Mouse (Mus musculus): ENCODE results near the gene Gm3336. TPM values are rescaled to one million over a fixed set of nuclear protein-coding genes. Genes with fewer than 3 reads are reported as not detected.

The Gm3336 gene
- polyA plus RNA-seq, 1 experiment = not detected

DNA sequence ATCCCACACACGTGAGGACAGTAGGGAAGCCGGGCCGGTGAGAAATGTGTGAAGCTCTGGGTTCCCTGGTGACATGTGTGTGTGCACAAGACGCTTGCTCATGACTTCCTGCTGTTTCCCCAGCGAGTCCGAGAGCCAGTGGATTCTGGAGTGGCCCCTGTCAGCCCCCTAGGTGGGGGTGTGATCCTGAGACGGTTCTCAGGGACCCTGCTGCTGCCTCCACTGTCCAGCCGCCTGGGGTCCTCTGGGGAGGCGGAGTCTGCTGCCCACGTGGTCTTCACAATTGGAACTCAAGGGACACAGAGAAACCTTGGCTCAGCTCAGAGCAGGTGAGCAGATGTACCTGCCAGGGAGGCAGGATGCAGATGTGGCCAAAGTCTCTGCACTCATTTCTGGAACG, 8.4 kb downstream of the Gm3336 start:
- H3K27ac ChIP-seq (ENCODE audit: control insufficient read depth, insufficient read depth, low read depth, low read length, poor library complexity) = no peak overlapping the region
- no peak for TF ChIP-seq CTCF (IDR thresholded peaks at IDR 0.05; ENCODE audit: control insufficient read depth, insufficient read depth, low read length)
- no peak for TF ChIP-seq POLR2A (IDR thresholded peaks at IDR 0.05; ENCODE audit: borderline replicate concordance, control insufficient read depth, low read depth, low read length)
- H3K4me3 ChIP-seq (replicated peaks; ENCODE audit: control insufficient read depth, low read depth, low read length) = no peak overlapping the region
- 37% methylated on average over 11 of the region's 11 CpGs for WGBS
- H3K4me1 ChIP-seq (ENCODE audit: control insufficient read depth, insufficient read depth, low read length) = peaks cover 2% of the 10 kb centered on the region; the same call in 1 of the 2 replicates

DNA sequence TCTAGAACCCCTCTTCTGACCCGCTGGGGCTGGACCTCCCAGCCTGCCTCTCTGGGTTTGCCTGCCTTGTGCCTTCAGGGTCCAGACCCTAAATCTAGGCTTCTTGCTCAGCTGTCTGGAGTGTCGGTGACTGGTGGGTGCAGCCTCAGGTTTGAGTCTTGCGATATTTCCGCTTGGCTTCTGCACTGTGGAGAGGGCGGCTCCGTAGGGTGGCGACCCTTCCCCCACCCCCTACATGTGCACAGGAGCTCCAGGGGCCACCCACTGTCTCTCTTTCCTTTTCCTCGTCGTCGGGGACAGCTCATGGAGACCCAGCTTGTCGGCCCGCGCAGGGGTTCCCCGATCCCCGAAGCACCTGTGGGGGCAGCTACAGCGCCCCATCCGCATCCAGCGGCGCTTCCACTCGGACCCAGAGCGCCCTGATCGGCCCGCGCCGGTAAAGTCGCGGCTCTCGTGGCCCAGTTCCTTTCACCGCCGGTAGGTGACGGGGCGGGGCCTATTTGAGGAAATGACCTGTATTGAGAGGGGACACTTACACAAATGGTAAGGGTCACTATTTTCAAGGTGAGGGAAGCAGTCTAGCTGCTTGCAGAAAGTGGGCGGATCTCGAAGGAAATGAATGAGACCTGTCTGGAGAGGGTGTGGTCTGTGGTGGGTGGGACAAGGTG, 11.6 kb downstream of the Gm3336 start:
- peak; percentile 27; the same call in 1 of the 2 replicates for TF ChIP-seq CTCF (IDR thresholded peaks at IDR 0.05; ENCODE audit: control insufficient read depth, insufficient read depth, low read length)
- no peak for TF ChIP-seq POLR2A (IDR thresholded peaks at IDR 0.05; ENCODE audit: borderline replicate concordance, control insufficient read depth, low read depth, low read length)
- WGBS = 2% methylated on average over 34 of the region's 34 CpGs
- Histone ChIP-seq H3K4me1 (ENCODE audit: control insufficient read depth, insufficient read depth, low read length) (peaks cover 2% of the 10 kb centered on the region; the same call in 1 of the 2 replicates), H3K4me3 (replicated peaks; ENCODE audit: control insufficient read depth, low read depth, low read length) (no peak overlapping the region), H3K27ac (ENCODE audit: control insufficient read depth, insufficient read depth, low read depth, low read length, poor library complexity) (0 out of 2 replicates have a peak overlapping the region, but pooled peaks have one; percentile 22)

DNA sequence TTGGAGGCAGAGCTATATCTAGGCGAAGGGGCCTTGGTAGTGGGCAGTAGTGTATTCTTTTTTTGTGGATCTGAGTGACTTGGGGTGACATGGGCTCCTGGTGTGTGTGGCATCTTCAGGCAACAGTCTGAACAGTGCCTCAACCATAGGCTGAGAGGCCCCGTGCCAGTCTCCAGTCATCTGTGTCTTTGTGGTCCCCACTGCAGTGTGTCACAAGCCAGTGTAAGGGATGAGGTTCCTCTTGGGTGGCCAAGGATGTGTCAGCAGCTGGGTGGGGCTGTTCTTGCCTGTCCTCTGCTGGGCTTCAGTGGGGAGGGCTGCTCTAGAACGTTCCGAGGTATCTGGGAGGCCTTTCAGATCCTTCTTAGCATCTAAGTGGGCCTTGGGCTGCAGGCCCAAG, 12.6 kb downstream of the Gm3336 start:
- TF ChIP-seq CTCF (IDR thresholded peaks at IDR 0.05; ENCODE audit: control insufficient read depth, insufficient read depth, low read length) = 0 out of 2 replicates have a peak, but pooled peaks have one; percentile 10
- TF ChIP-seq POLR2A (IDR thresholded peaks at IDR 0.05; ENCODE audit: borderline replicate concordance, control insufficient read depth, low read depth, low read length) = no peak
- peaks cover 2% of the 10 kb centered on the region; the same call in 1 of the 2 replicates for H3K4me1 ChIP-seq (ENCODE audit: control insufficient read depth, insufficient read depth, low read length)
- no peak overlapping the region for H3K4me3 ChIP-seq (replicated peaks; ENCODE audit: control insufficient read depth, low read depth, low read length)
- 47% methylated on average over 4 of the region's 4 CpGs for WGBS
- H3K27ac ChIP-seq (ENCODE audit: control insufficient read depth, insufficient read depth, low read depth, low read length, poor library complexity) = peak overlapping the region; percentile 66

GRCm38 (mm10) chr8:70737705-70738104, 19.4 kb downstream of the Gm3336 start:
- 69% methylated on average over 5 of the region's 5 CpGs for WGBS
- no peak overlapping the region for H3K4me3 ChIP-seq (replicated peaks; ENCODE audit: control insufficient read depth, low read depth, low read length)
- no peaks in the 10 kb centered on the region for H3K4me1 ChIP-seq (ENCODE audit: control insufficient read depth, insufficient read depth, low read length)
- TF ChIP-seq POLR2A (IDR thresholded peaks at IDR 0.05; ENCODE audit: borderline replicate concordance, control insufficient read depth, low read depth, low read length) (no peak), CTCF (IDR thresholded peaks at IDR 0.05; ENCODE audit: control insufficient read depth, insufficient read depth, low read length) (no peak)
- no peak overlapping the region for H3K27ac ChIP-seq (ENCODE audit: control insufficient read depth, insufficient read depth, low read depth, low read length, poor library complexity)

DNA sequence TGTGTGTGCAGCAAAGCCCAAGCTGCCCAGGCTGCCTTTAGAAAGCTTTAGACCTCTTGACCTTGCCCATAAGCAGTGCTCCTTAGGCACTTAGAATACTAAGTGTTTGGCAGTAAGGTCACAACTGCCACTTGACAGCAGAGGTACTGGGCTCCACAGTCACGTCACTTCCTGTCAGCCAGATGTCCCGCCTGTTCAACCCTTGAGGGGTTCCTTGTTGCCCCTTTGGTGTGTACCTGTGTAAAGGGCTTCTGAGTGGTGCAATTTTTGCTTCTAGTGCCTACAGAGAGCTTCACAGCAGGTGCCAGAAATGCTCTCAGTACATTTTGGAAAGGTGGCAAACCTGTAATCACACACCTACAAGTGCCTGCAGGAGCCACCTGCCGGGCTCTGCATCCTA, 19.9 kb downstream of the Gm3336 start:
- Histone ChIP-seq H3K4me3 (replicated peaks; ENCODE audit: control insufficient read depth, low read depth, low read length) (no peak overlapping the region), H3K27ac (ENCODE audit: control insufficient read depth, insufficient read depth, low read depth, low read length, poor library complexity) (no peak overlapping the region), H3K4me1 (ENCODE audit: control insufficient read depth, insufficient read depth, low read length) (no peaks in the 10 kb centered on the region)
- no peak for TF ChIP-seq POLR2A (IDR thresholded peaks at IDR 0.05; ENCODE audit: borderline replicate concordance, control insufficient read depth, low read depth, low read length)
- WGBS = 36% methylated on average over 3 of the region's 3 CpGs

DNA sequence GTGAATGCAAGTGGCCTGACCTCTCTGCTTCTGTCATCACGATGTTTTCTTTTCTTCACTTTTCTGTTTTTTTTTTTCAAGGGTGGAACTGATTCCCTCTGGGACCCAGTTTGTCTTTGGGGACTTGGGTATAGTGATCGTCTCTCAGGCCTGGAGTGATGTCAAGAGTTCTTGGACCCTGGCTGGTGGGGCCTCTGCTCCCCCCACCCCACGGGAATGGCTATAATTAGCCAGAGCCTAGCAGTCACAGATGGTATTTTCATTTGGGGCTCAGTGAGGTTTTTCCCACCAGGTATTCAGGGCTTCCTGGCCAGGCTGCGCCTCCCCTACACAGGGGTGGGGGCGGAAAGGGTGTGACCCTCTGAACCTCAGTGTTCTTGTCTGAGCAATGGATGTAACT, 23.3 kb downstream of the Gm3336 start:
- TF ChIP-seq CTCF (IDR thresholded peaks at IDR 0.05; ENCODE audit: control insufficient read depth, insufficient read depth, low read length) = no peak
- TF ChIP-seq POLR2A (IDR thresholded peaks at IDR 0.05; ENCODE audit: borderline replicate concordance, control insufficient read depth, low read depth, low read length) = no peak
- no peak overlapping the region for H3K4me3 ChIP-seq (replicated peaks; ENCODE audit: control insufficient read depth, low read depth, low read length)
- WGBS = 59% methylated on average over 5 of the region's 5 CpGs

DNA sequence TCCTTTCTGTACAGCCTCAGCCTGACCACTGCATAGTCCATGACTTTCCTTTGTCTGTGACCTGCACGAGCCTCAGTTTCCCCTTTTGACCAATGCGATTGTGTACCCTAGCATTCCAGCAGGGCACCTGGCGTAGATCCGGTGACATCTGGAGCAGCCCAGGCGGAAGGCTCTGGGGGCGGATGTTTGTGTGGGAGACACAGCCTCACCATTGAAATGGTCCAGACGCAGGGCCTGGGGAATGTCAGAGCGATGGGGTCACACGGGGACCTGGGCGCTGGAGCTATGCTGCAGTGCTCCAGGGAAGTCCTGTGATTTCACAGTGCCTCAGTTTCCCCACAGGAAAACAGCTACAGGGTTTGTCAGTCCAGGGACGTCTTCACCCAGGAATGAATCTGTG, 23.8 kb downstream of the Gm3336 start:
- TF ChIP-seq POLR2A (IDR thresholded peaks at IDR 0.05; ENCODE audit: borderline replicate concordance, control insufficient read depth, low read depth, low read length) = no peak
- Histone ChIP-seq H3K27ac (ENCODE audit: control insufficient read depth, insufficient read depth, low read depth, low read length, poor library complexity) (no peak overlapping the region), H3K4me1 (ENCODE audit: control insufficient read depth, insufficient read depth, low read length) (no peaks in the 10 kb centered on the region), H3K4me3 (replicated peaks; ENCODE audit: control insufficient read depth, low read depth, low read length) (no peak overlapping the region)
- 79% methylated on average over 11 of the region's 11 CpGs for WGBS

More for the DNA sequence above, 23.3 kb downstream of the Gm3336 start:
- no peaks in the 10 kb centered on the region for H3K4me1 ChIP-seq (ENCODE audit: control insufficient read depth, insufficient read depth, low read length)
- no peak overlapping the region for H3K27ac ChIP-seq (ENCODE audit: control insufficient read depth, insufficient read depth, low read depth, low read length, poor library complexity)

- Histone ChIP-seq H3K27ac (ENCODE audit: control insufficient read depth, insufficient read depth, low read depth, low read length, poor library complexity) (no peak overlapping the region), H3K4me3 (replicated peaks; ENCODE audit: control insufficient read depth, low read depth, low read length) (no peak overlapping the region), H3K4me1 (ENCODE audit: control insufficient read depth, insufficient read depth, low read length) (no peaks in the 10 kb centered on the region)
- TF ChIP-seq POLR2A (IDR thresholded peaks at IDR 0.05; ENCODE audit: borderline replicate concordance, control insufficient read depth, low read depth, low read length) = no peak
- TF ChIP-seq CTCF (IDR thresholded peaks at IDR 0.05; ENCODE audit: control insufficient read depth, insufficient read depth, low read length) = no peak
- 3% methylated on average over 38 of the region's 38 CpGs for WGBS
Measured at GRCm38 (mm10) chr8:70742981-70743655, 24.8 kb downstream of the Gm3336 start.

Data from bone marrow, adult 2 months (tissue).